Mouse (Mus musculus) cerebral cortex, adult 2 months (tissue): ENCODE data around the gene Tex9.

ENCODE experiments used
- WGBS: fragments of 180-500 bp; shearing (Covaris S2); methylation state at CpG from one replicate; pipeline ENCODE4 v1.1.7; 2018; 5-methylcytosine and 5-hydroxymethylcytosine counted together

The Tex9 gene

DNA sequence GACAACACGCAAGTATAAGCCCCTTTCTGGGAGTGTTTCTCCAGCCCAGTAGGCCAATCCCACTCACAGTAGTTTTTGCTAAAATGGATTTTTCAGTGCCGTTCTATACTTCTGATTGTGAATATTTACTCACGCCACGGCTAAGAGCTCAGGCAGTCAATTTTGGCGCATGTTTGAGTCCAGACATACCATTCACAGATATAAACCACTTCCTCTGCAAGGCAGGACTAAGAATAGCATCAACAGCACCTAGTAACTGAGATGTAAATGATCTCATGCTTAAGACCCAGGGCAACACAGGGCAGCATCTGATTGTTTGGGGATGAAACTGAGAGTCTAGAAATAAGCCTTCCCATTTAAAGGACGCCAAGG is at the start of gene Tex9:
TSS of gene Tex9 (minus strand) at position 19 of the 372 bp plus-strand sequence.
- WGBS: 7% methylated on average over 6 of the region's 6 CpGs

DNA sequence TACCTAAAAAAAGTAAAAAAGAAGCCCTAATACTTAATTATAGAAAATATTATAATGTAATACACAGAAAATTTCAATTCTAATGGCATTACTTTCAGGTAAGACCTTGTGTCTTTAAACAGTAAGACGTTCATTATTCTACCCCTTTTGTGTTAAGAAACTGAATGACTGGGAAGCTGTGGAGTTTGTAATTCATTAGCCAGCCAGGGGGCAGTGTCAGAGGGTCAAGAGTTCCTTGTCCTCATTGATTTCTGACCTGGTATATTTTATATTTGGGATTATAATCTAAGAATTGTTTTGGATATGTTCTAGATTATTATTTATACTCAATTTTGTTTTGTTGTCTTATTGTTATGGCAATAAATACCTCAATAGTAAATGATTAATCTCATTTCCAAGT is 45.1 kb upstream of the Tex9 start:
- 56% methylated on average over 1 of the region's 1 CpGs for WGBS

DNA sequence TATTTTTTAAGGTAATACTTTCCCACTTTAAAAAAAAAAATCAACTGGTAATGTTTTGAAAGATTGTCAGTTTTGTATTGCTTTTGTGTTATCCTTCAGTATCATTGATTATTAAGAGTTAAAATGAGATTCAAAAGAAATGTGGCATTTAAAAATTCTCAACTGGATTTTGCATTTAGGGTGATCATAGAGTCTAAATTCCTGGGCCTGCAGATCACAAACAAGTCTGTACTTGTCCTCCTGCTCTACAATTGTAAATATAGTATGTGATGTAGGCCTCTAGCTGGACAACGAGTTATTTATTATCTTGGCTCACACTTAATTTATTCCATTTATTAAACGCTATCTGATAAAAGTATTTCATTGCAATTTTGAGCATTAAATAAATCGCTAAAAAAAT is 43.4 kb upstream of the Tex9 start:
- 62% methylated on average over 3 of the region's 3 CpGs for WGBS

DNA sequence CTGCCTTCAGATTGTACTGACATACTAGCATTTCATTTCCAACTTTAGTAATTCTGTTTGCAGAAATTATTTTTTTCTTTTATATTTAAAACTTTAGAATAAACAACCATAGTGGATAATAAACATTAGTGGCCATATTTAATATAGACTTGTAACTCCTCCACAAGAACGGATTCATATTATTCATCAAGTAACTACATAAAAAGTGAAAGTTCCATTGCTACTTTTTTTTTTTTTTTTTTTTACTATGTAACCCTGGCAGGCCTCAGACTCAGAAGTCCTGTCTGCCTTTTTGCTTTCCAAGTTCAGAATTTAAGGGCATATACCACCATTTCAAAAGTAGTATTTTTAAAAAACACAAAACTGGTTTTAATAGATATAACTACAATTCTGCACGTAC is 43.0 kb upstream of the Tex9 start:
- 49% methylated on average over 2 of the region's 2 CpGs for WGBS

DNA sequence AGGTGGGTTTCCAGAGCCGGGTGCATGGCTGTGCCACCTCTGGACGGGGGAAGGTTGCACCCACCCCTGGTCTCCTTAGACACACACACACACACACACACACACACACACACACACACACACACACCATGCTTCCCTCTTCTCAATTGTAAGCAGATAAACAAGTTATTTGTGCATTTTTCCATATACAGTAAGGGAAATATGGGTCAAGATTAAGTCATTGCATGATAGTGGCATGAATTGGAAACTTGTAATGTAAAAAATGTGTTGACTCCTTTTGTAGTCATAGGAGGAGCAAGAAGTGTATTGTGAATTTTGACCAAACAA is 41.0 kb upstream of the Tex9 start:
- WGBS: 0% methylated on average over 2 of the region's 2 CpGs

DNA sequence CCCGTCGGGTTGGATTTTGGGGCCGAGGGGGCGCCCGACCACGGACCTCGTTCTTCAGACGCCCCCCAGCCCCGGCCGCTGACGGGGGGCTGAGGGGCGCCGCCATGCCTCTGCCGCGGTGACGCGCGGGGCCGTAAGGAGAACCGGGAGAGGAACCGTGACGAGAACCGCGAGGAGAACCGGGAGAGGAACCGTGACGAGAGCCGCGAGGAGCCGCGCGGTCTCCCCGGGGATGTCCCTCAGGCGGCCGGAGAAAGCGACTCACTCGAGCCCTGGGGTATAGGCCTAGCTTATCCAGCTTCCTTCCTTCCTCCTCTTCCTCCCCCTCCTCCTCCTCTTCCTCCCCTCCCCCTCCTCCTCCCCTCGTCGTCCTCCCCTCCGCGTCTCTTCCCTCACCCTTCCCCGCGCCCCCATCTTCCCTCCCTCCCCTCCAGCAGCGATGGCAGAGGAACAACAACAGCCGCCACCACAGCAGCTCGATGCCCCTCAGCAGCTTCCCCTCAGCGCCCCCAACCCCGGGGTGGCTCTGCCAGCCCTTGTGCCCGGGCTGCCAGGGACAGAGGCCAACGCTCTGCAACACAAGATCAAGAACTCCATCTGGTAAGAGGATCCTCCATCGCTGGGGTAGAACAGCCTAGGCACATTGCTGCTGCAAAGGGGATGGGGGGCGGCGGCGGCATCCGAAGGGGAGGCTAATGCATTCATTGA is 40.5 kb upstream of the Tex9 start:
- WGBS: under 1% methylated on average over 52 of the region's 55 CpGs

DNA sequence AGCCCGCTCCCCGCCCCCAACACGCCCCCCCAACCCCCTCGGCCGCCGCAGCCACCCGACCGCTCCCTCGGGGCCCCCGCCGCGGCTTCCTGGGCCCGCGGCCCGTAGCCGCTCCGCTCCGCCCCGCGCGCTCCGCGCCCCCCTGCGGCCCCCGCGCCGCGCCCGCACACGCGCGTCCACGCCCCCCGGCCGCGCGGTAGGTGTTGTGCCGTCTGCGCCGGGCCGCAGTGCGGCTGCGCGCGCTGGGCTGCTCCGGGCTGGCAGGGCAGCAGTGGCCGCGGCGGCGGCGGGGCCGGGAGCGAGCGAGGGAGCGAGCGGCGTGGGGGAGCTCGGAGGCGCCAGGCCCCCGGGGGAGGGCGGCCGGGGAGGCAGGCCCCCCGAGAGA is 40.0 kb upstream of the Tex9 start, which contains the start of gene Rfx7:
TSS of gene Rfx7 (plus strand) at position 245 of the 385 bp plus-strand sequence.
- 1% methylated on average over 60 of the region's 63 CpGs for WGBS

DNA sequence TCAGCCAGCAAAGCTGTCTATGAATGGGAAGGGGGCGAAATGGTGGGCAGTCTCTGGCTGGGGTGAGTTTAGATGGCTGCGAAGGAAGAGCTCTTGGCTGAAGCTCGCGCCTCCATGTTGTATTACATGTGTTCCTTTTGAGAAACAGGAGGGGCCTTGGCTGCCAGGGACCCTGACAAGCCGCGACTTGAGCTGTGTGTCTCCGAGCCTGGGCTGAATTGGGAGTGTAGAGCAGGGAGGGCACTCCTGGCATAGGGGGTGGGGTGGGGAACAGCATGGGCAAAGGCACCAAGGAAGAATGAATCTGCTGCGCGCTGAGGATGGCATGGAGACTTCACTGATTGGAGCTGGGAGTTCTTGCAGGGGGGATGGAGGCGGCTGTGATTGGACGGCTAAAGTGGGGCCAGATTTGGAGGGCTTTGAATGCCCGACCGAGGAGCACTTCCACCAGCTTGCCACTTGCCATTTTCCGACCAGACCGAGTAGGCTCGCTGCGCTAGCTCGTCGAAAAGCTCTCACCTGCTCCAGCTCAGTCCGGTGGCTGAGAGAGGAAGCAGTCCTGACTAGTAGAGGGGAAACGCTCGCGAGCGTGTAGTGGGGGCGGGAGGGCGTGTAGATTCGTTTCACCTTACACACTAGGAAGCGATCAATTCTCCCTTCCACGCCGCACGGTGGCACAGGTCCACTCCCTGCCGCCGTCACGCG is 39.4 kb upstream of the Tex9 start:
- WGBS: under 1% methylated on average over 35 of the region's 35 CpGs

DNA sequence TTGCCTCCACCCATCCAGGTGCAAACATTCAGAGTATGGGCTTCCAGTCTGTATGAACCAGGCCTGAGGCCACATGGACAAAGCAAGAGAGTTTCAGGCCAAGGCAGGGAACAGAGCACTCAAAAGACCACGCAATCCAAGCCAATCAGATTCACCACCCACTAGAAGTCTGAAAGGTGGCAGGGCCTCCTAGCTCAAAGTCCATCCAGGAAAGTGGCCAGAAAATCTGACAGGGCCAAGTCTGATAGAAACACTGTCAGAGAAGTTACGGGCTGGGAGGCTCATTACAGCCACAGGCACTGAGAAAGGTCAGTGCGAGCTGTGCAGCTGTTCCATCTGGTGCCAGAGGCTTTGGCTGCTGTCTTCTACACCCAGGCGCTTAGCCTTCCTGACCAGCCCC is 38.8 kb upstream of the Tex9 start:
- 14% methylated on average over 4 of the region's 4 CpGs for WGBS

DNA sequence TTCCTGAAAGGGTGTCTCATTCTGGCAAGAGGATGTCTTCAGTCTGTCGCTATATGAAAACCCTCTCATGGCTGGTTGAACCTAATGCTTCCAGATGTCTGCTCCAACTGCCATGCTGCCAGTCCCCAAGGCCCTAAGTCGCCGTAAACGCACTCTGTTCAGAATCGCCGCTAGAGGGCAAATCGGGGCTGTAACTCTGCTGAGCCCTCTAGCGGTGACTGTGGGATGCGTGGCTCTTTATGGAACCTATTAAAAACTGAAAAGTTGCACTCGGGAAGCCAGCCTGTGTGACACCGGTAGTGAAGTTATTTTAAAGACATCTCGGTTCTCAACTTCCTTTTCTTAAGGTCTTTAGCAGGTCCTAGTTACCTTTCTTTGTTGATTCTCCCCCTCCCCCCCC is 38.2 kb upstream of the Tex9 start:
- under 1% methylated on average over 12 of the region's 12 CpGs for WGBS

DNA sequence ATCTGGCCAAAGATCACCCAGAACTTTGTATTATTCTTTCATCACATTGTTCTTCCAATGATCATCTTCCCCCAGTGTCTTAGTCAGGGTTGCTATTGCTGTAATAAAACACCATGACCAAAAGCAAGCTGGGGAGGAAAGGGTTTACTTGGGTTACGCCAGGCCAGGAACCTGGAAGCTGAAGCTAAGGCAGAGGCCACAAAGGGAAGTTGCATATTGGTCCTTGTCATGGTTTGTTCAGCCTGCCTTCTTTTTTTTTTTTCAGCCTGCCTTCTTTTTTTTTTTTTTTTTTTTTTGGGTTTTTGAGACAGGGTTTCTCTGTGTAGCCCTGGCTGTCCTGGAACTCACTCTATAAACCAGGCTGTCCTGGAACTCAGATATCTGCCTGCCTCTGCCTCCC is 34.1 kb upstream of the Tex9 start:
- 83% methylated on average over 1 of the region's 1 CpGs for WGBS

DNA sequence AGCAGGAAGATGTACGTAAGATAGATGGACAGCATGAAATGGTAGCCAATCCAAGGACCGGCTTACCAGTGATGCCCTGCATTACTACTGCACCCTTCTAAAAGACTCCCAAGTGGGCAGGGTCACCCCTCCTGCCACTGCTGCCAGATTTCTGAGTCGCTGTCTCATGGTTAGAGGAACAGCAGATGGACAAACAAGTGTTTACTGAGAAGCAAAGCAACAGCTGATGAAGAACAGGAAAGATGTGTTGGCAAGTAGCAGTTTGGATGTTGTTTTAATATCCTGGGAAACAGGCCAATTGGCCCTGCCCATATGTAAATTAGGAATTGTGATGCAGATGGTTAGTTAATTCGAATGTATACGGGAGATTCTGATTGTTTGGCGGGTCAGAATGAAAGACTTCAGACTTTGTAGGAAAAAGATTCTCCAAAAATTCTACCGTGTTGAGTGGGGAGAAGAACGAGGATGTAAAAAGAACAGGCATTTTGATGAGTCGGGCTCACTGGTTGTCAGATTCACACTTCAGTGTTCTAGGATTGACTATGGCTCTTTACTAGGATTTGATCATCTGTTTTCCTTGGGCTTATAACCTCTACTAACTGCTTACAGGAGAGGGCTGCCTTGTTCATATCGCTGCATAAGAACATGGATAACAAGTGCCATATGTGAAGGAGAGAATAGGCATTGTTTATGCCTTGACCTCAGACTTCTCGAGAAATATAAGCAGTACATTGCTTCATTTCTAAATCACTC is 20.4 kb upstream of the Tex9 start:
- 38% methylated on average over 11 of the region's 11 CpGs for WGBS

DNA sequence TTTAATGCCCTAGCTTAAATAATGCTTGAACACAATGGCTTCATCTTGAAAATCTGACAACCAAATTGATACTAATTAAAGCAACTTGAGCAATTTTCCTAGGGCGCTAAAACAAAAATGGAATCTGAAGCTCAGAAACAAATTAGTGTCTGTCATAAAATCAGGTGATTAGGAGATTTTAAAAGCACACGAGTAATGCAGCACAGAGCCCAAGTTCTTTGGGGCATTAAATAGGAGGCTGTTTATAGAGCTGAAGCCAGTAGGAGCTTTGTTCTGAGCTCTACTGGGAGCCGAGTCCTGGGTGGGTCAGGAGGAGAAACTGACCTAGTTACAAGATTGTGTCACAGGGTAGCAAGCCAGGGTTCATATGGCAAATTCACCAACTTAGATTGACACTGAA is 5.2 kb upstream of the Tex9 start:
- WGBS: 60% methylated on average over 3 of the region's 3 CpGs

DNA sequence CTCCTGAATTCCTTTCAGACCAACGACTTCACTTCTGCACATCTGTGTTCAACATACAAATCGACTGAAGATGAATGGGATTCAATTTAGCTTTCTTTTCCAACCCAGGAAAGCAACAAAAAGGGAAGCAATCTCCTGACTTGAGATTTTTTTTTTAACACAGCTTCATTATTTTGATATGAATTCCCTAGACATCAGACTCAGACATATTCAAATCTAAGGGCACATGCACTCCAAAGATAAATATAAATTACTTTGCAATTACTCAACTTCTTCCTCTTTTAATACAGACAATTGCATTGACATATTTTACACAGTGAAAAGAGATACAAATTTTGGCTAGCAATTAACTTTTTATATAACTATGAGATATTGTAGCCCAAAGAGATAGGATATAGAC is 4.7 kb upstream of the Tex9 start:
- WGBS: 55% methylated on average over 2 of the region's 2 CpGs

DNA sequence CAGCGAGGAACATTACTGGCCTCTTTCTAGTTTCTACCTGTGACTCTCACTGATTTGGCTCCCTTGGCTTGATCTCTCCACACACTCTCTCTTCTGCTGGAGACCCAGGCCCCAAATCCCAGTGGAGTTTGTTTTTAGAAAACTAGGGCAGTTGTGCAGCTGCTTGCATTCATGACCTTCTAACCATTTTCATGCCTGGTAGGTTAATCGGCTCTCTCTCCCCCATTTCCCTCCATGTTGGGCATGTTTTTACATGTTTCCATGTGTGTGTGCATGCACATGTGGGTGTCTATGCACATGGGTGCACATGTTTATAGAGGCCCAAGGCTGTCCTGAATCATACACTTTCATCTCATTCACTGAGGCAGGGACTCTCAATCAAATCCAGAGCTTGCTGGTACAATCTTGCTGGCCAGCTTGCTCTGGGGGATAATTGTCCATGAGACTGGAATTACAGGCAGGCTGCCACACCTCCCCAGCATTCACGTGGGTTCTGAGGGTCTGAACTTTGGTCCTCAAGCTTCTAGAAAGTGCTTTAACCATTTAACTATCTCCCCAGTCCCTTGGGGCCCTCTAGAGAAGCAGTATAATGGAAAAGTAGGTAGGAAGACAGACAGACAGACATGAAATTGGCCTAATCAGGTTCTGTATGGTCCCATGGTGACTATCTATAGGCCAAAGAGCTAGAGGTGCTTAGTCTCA is 2.1 kb upstream of the Tex9 start:
- 85% methylated on average over 3 of the region's 3 CpGs for WGBS

DNA sequence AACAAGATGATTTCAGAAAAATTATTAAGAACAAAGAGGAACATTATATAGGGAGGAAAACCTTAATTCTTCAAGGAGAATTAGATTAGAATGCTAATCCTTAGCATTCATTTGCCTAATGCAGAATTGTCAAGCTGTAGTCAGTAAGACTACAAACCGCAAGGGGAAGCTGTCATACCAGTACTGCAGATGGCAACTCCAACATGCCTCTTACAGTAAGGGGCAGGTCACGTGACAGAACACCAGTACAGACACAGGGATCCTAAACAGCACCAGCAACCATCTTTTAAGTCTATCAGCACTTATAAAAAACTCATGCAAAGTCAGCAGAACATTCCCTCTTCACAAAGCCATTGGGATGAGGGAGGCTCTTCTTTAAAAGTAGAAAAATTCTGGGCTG is 1.5 kb upstream of the Tex9 start:
- WGBS: 90% methylated on average over 2 of the region's 2 CpGs

DNA sequence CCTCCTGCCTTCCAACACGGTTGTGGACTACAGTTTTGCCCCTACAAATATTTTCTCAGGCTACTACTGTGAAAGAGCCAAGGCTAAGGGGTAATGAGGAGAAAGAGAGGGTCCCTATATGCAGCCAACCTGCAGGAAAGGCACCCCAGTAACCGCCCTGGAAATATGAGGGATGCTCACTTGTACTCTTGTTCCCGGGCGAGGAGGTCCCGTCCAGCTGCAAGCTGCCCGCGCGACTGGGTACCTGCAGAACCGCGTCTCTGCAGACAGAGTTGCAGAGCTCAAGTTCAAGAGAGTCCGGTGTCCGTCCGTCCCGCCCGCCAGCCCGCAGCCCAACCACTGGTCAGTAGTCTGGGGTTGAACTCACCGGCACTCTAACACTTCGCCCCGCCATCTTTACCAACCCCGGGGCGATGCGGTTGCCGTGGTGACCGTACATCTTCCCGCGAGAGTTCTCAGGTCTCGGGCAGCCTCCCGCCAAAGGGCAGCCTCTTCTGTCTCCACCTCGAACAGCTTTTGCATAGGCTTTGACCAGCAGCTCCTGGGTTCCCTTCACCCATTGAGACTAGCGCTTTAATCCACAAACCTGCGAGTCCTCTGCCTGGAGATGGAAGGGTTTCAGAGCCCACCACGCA is 336 bp downstream of the Tex9 start:
- under 1% methylated on average over 32 of the region's 32 CpGs for WGBS

DNA sequence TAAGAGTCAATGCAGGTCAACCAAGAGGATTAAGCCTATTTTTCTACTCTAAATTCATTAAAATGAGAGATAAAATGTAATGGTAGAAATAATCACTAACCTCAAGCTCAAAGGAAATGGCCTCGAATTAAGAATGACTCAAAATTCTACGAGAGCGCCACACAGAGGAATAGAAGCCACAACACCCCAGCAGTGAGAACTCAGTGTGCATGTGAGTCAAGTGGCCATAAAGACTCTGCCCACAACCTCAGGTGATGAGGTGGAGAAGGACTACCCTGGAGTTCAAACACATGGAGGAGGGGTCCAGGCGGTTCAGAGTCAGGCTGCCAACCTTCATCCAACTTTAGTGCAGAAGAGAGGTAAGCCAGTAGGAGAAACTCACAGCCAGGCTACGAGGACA is 2.9 kb downstream of the Tex9 start:
- 97% methylated on average over 5 of the region's 5 CpGs for WGBS

DNA sequence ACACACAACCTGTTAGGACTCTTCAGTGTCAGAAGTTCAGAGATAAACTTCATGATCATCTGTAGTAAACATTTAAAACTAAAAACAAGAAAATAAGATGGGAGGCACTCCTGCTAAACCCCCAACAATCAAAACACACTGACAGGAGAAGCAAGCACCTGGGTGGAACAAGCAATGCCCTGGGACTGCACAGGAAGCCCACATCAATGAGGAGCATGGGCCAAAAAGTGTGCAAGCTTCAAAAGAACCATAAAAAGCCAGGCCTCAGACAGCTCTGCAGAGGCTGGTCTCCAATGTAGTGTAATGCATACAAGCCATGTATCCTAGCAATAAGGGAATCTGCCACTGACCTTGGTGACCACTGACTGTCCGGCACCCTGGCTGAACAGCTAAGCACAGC is 12.7 kb downstream of the Tex9 start:
- WGBS: 100% methylated on average over 1 of the region's 1 CpGs

DNA sequence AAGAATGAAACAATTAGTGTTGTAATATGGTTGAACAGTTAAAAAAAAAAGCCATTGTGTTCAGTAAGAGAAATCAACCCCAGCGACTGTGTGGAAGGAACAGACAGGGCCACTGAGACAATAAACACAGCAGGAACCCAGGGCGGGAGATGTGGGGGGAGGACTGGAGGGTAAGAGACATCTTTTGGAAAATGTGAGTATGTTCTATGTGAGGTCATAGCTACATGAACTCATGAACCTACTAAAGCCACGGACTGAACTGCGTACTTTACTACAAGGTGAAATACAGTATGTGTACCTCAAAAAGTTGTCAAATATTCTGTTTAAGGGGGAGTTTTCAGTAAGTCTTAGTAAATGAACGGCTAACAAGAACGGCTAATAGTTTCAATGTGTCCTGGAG is 14.7 kb downstream of the Tex9 start:
- 80% methylated on average over 6 of the region's 6 CpGs for WGBS

DNA sequence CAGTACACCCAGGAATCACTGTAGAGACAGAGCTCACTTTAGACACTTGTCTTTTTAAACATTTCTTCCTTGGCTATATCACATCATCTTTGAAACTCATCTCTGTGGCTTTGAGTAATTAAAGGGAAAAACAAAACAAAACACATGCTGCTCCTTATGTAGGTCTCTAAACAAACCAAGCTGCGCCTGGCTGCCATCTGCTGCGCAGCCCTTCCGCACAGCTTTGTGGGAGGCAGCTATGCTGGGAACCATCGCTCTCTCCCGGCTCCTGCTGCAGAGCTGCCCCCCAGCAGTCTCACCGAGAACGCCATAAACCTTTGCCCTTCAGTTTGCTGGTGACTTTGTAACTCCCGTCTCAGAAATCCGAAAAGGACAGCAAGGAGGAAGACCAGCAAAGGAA is 16.5 kb downstream of the Tex9 start:
- 60% methylated on average over 9 of the region's 9 CpGs for WGBS

DNA sequence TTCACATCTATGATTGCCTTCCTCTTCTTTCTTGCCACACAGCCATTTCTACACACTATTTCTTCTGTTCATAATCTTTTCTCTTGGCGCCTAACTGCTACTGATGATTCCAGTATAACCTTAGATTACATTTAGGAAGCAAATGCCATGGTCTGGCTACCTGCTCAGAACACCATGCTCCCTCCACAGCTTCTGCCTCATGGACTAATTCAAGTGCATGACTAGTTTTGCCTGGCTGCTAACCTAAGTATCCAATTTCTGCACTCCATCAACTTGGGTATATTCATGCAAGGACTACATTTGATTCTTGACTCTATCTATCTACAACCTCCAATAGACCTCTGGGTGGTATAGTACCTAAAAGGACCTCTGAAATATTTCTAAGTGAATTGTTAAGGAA is 22.2 kb downstream of the Tex9 start:
- WGBS: 93% methylated on average over 1 of the region's 1 CpGs
